Mouse (Mus musculus): ENCODE measurements around the gene Lmod3. TPM values are rescaled to one million over a fixed set of nuclear protein-coding genes. Genes with fewer than 3 reads are reported as not detected.

Gene Lmod3
- total RNA-seq (2021), result not detected
- long read RNA-seq, result 0 reads

- no peak for DNase-seq (ENCODE audit: low spot score in 2 of 2)
Measured at GRCm38 (mm10) chr6:97252711-97253221, at the start of gene Lmod3. TSS of gene Lmod3 (minus strand) at chr6:97252759.

GRCm38 (mm10) chr6:97302303-97302702, 49.7 kb upstream of the Lmod3 start:
- DNase-seq (ENCODE audit: low spot score in 2 of 2), result no peak

DNA sequence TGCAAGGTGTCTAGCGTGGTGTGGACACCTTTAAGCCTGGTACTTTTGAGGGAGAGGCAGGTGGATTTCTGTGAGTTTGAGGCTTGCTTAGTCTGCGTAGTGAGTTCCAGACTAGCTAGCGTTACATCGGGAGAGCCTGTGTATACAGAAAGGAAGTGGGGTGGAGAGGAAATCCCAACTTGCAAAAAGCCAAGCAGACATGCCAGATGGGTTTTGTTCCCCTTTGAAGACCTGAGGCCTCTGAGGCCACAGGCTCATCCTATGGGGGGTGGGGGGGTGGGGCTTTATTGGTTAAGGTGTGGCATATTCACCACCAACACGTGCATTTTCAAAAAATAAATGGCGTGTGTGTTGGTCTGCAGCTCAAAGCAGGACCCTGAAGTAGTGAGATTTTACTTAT, 48.1 kb upstream of the Lmod3 start:
- no peak for DNase-seq (ENCODE audit: low spot score in 2 of 2)

DNA sequence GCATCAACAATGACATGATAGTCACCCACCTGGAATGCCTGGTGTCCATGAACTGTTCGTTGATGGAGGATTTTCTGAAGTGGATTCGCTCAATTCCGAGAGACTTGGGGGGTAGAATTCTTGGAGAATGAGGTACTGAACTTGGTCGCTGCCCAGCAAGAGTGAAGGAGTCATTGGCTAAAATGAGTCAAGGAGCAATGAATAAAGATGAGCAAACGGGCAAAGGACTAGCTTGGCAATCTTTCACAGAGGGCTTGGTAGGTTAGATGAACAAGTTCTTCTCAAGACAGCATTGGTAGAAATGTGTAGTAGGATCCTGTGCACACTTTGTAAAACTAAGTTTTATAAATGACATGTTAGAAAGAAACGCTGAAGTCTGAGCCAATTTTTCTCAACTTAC, 47.6 kb upstream of the Lmod3 start:
- no peak for DNase-seq (ENCODE audit: low spot score in 2 of 2)

GRCm38 (mm10) chr6:97297151-97297550, 44.6 kb upstream of the Lmod3 start:
- no peak for DNase-seq (ENCODE audit: low spot score in 2 of 2)

GRCm38 (mm10) chr6:97295866-97296527, 43.4 kb upstream of the Lmod3 start:
- no peak for DNase-seq (ENCODE audit: low spot score in 2 of 2)

DNA sequence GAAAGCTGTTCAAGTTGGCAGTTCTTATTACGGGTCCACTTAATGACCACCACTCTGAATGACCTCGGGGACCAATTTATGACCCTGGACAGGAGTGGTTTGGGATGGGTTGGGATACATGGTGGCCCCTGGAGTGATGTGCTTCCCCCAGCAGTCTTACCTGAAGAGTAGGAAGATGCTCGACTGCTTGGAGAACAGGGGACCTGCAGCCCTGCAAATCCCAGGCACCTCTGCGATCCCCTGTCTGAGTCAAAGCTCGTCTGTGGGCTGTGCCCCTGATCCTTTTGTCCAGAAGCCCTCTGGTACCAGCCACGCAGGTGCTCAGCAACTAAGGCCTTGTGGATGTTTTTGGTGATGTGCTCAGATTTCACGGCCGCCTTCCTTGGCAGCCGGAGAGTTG, 42.9 kb upstream of the Lmod3 start:
- no peak for DNase-seq (ENCODE audit: low spot score in 2 of 2)

DNA sequence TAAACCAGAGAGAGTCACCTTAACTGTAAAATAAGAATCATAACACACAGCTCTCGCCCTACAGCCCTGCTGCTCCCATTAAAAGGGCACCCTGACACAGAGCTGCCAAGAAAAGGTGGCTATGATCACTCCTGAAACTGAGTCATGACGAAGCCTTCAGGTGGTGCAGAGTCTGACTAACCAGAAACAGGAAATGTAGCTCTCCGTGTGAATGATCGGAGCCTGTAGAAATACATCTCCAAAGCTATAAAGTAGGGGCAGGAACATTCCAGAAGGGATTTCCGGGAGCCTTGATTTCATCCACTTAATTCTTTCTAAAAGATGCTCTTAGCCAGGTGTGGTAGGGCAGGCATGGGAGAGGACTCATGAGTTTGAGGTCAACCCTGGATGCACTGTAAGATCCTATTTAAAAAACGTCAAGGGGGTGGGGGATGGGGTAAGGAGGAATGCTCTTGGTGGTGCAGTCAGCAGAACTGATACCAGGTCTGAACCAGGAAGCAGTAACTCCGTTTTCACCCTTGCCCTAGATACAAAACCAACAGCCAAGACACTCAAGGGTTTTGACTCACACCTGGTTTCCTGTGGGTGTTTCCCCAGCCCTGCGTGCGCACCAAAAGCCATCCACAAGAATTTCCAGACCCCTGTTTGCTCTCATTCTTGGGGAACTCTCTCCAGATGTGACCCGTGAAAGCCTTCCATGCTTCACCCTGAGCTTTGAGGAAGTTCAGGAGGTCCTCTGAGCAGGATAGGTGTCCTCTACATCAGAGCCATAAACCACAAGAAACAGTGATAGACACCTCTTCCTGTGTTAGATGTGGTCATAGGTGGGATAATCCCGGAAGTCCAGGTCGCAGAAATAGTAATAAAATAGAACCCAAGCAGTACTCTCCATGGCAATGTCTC, 41.4 kb upstream of the Lmod3 start:
- no peak for DNase-seq (ENCODE audit: low spot score in 2 of 2)

DNA sequence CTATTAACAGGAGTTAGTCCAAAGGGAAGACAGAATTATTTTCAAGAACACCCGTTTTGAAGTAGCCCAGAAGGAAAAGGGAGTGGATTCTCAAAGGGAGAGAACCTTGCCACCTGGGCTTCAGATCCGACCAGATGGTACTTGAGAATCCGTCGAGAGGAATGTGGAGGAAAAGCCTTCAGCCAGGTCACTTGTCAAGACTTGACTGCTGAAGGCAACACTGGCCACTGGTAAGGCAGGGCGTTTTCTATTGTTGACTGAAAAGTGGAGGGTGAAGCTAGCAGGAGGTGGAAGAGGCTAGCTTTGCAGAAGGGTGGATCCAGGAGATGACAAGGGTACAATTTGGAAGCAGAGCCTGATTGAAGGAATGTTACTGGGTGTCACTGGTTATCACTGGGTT, 40.3 kb upstream of the Lmod3 start:
- DNase-seq (ENCODE audit: low spot score in 2 of 2), result no peak

- no peak for DNase-seq (ENCODE audit: low spot score in 2 of 2)
Measured at GRCm38 (mm10) chr6:97292096-97292495, 39.5 kb upstream of the Lmod3 start.

GRCm38 (mm10) chr6:97291159-97291908, 38.8 kb upstream of the Lmod3 start:
- DNase-seq (ENCODE audit: low spot score in 2 of 2), result peak in 1 of 2 experiments; percentile 47

DNA sequence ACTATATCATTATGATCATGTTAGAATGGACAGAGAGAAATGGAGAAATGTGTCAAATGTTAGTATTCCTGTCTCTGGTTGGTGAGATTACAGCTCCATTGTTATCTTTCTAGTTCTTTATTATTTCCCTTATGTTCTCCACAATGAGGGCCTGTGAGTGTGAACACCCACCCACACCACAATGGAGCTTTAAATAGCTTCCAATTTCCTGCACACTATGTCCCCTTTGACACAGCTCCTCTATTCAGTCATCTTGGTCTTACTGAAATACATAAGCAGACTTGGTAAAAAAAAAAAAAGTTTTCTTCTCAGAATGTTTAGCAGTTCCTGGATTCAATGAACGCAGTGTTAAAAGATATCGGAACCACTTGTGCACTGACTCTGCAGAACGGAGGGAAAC, 38.1 kb upstream of the Lmod3 start:
- peak in 1 of 2 experiments; percentile 27 for DNase-seq (ENCODE audit: low spot score in 2 of 2)

GRCm38 (mm10) chr6:97289838-97290237, 37.3 kb upstream of the Lmod3 start:
- DNase-seq (ENCODE audit: low spot score in 2 of 2), result no peak

DNA sequence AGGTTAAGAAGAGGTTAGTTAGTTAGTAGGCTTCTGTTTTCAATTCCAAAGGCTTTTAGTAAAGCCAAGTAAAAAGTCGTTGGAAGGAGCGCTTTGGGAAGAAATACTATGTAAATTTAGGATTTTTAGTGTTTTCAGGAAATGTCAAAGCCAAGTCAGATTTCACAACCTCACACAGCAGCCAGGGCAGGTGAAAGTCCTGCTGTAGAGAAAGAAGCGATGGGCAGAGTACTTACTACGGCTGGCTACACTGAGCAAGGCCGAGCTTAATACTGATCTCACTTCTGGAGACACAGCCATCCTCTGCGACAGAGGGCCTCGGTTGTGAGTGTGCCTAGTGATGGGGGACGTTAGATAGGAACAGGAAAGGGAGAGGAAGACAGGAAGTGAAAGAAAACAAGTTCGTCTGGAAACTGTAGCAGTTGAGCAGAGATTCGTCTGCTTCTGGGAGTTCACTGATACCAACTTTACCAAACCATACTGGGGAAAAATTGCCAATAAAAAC, 36.8 kb upstream of the Lmod3 start:
- DNase-seq (ENCODE audit: low spot score in 2 of 2), result no peak

DNA sequence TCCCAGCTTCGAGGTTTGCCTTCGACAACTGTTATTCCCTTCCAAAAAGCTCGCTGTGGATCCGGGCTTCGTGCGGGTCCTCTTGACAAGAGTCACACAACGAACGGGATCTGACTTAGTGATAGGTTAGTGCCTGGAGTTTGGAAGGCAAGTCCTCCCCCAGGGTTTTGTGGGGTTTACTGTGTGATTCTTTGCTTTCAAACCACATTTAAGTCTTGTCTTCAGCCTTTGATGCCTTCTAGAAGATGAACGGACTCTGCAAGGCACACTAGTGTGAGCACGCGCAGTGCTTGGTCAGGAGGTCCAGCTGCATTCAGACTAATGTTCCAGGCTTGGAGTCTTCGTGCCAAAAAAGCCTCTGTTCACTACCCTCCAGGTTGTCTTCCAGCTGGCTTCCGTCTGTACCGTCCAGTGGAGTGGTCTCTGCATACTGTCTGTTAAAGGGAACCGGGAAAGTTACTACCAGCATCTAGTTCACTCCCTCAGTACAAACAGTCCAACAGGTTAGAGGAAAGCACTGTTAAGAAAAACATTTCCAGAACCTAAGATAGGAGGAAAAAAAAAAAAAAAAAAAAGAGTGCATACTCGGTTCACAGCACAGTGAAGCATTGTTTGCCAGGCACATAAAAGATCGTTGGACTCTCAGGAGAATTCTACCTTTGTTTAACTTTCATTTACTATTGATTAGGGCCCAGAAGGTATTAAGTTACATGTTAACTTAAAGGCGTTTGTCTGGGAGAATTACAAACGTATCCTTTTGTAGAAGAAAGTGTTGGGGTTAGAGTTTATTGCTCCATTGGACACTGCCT, 35.7 kb upstream of the Lmod3 start:
- no peak for DNase-seq (ENCODE audit: low spot score in 2 of 2)

- DNase-seq (ENCODE audit: low spot score in 2 of 2), result no peak
Measured at GRCm38 (mm10) chr6:97286332-97286731, 33.8 kb upstream of the Lmod3 start.

DNA sequence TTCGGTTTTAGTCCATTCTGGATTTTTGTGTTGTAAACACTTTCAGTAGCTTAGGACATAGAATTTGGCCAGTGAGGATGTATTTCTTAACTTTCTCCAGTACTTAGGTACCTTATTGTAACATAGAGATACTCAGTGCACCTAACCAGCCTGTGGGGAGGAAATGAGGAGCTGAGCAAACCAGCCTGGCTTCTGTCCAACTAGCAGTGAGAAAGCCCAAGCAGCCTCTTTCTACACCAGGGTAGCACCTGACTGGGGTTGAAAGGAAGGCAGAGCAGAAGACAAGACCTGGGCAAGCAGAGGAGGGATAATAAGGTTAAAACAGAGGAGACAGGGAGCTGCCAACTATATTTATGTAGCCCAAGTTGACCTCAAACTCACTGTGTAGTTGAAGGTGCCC, 31.1 kb upstream of the Lmod3 start:
- DNase-seq (ENCODE audit: low spot score in 2 of 2), result no peak

DNA sequence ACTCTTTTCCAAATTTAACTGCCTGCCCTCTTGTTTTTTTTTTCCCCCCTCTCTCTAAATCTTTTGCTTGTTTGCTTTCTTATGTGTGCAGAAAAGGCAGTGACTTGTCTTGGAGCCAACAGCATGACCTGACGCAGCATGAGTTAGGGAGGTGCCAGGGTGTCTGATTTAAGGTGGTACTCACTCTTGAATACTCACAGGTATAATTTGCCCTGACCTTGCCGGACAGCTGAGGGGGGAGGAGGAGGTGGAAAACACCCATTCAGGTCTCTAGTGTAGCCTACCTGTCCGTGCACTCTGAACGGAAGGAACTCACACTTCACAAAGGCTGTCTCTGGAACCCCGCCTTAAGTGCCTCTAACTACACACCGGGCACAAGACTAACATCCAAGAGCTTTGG, 26.3 kb upstream of the Lmod3 start:
- DNase-seq (ENCODE audit: low spot score in 2 of 2), result no peak

- DNase-seq (ENCODE audit: low spot score in 2 of 2), result peak; percentile 71 to 91
Measured at GRCm38 (mm10) chr6:97278014-97278787, 25.6 kb upstream of the Lmod3 start.

Data from layer of hippocampus, adult 18-20 months (tissue).